Mouse (Mus musculus) layer of hippocampus, postnatal 14 days (tissue): ENCODE results near the gene 2310022A10Rik. TPM values are rescaled to one million over a fixed set of nuclear protein-coding genes. Genes with fewer than 3 reads are reported as not detected.

Experiments
- DNase-seq, 2 experiments: peaks; one replicate each; pipeline ENCODE4 v3.0.0; 2021 to 2022; ENCODE audit warnings: low spot score in 2 of 2, mixed read lengths in 1 of 2
- total RNA-seq, 2 experiments: library from RNA; stranded (reverse); gene quantifications; 2 replicates each; pipeline ENCODE4 v1.2.3; 2021

Gene 2310022A10Rik
- total RNA-seq, 2 experiments from 2014 or later, result 20.8 to 21.4 TPM

- DNase-seq, result no peak
Observed at GRCm38 (mm10) chr7:27590088-27590487, 37.1 kb downstream of the 2310022A10Rik start.

GRCm38 (mm10) chr7:27590566-27591213 is 37.7 kb downstream of the 2310022A10Rik start:
- no peak for DNase-seq

DNA sequence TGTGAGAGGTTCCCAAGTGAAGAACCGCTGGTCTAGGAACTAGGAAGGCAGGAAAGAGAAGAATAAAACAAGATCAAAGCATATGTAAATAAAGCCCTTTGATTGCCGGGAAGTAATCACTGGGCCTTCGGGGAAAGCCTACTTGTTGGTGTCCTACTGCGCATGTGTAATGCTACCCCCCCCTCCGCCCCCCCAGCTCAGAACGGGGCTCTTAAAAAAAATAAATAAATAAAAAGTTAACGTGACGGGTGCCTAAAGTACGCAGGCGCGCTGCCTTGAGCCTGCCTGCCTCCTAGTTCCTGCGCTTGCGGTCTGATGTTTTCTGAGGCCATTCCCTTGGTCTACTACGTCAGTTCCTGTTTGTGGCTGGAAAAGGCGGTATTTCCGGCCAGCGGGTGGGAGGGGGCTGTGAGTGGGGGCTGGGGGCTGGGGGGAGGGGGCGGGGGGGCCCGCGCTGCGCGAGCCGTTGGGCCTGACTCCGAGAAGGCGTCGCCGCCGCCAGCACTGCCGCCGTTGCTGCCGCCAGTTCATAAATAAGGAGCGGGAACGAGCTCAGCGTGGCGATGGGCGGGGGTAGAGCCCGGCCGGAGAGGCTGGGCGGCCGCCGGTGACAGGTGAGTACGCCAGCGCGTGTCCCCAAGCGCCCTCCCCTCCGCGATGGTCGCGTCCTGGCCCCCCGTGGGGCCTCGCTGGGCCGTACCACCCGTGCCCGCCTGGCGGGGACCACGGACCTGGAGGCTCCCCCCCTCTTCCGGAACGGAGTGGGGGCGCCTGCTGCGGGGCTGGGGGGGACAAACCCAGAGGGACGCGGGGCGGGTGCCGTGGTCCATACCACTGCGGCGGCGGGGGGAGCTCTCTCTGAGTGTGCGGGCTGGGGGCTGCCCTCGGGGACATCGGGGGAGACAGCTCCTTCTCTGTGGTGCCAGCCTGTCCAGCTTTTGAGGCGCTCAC is 38.5 kb downstream of the 2310022A10Rik start, which contains the start of gene Akt2:
Akt2 (plus strand) TSS at position 287 of the 951 bp plus-strand sequence.
- DNase-seq, result peak; percentile 94 to 98

DNA sequence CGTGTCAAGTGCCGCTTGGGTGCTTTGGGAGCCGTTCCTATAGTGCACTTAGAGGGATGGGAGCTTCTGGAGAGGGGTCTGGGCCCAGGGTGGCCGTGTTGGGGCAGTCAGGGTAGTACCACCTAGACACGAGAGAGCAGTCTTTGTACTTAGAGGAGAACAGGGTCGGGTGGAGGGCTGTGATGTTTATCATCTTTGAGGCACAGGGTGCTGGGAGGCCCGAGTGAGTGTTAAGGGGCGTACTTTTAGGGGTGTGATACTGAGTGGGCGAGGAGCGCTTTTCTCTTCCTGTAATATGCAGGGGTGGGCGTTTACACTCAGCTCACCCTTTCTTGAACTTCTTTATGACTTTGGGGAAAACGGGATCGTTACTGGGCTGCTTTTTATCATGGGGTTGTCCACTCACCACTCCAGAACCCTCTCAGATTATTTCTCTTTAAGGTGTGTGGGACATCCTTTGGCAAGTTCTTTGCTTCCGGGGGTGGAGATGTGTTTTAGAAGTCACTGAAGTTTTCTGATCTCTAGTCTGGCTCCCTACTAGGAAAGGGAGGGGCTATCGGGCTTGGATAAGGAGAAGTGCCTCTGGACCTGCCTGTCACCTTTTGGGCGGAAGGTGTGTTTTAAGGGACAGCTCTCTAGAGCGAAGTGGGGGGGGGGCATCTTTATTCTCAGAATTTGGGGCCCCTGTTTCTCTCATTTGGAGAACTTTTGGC is 39.3 kb downstream of the 2310022A10Rik start:
- no peak for DNase-seq

DNA sequence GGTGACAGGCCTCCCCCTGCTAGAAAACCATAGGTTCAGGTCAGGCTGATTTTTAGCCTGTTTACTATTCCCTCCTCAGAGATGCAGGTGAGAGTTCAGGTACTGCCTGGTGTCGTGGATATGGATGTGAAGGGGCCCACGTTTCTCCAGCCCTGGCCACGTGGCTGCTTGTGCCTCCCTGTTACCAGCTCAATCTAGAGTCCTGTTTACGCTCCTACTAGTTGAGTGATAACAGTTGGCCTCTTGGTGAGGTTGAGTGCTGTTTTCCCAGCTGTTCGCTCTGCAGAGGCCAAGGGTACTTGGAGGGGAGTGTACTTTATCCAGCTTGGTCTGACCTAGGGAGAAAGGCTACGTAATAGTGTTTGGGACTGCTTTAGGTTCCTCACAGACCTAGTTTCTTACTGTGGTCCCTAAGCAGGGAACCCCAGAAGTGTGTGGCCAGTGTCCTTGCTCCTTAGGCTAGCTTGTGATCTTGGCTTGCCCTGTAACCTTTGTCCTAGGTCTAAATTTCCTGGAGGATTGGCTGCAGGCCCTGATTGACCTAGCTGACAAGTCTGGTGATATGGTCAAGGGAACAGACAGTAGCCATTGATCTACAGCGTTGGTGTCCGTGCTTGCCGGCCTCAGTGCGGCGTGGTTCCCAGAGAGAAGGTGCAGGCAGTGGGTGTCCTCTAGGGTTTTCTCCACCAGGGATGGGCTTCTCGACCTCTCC is 40.1 kb downstream of the 2310022A10Rik start:
- DNase-seq, result no peak

GRCm38 (mm10) chr7:27596586-27597503 is 43.8 kb downstream of the 2310022A10Rik start:
- DNase-seq, result no peak

- DNase-seq, result no peak
Observed at GRCm38 (mm10) chr7:27598053-27598452, 45.0 kb downstream of the 2310022A10Rik start.

DNA sequence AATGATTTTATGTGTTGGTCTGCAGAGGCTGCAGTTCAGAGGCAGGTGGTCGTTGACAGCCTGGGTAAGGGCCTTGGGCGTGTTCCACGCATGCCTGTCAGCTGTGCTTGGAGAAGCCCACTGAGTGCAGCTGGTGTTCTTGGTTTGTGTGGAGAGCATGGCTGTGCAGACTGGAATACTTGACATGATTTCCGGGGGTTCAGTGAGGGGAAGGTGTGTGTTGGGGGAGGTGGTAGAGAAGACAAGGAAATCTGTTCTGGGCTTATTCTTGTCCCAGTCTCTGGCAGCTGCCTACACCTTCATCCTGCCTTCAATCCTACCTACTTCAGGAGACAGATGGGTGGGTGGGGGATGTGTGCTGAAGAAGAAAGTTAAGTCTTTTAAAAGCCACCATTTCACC is 48.6 kb downstream of the 2310022A10Rik start:
- DNase-seq, result peak; percentile 59 to 65

- DNase-seq, result no peak
Observed at GRCm38 (mm10) chr7:27602161-27602560, 49.1 kb downstream of the 2310022A10Rik start.

DNA sequence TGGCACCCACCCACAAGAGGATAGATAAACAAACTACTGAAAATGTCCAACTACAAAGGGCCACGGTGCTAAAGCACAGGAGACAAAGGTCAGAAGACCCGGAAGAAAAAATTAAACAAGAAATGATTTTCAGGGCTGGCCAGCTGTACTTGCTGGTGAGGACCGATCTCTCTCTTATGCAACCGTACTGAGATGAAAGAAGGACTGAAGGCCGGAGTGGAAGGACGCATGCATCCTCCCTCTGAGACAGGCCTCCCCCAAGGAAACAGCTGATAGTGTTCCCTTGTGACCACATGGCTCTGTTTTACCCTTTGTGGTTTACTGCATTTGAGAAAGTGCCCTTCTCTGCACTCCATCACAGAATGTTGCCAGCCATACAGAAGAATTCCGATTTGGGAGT is 49.8 kb downstream of the 2310022A10Rik start:
- no peak for DNase-seq

DNA sequence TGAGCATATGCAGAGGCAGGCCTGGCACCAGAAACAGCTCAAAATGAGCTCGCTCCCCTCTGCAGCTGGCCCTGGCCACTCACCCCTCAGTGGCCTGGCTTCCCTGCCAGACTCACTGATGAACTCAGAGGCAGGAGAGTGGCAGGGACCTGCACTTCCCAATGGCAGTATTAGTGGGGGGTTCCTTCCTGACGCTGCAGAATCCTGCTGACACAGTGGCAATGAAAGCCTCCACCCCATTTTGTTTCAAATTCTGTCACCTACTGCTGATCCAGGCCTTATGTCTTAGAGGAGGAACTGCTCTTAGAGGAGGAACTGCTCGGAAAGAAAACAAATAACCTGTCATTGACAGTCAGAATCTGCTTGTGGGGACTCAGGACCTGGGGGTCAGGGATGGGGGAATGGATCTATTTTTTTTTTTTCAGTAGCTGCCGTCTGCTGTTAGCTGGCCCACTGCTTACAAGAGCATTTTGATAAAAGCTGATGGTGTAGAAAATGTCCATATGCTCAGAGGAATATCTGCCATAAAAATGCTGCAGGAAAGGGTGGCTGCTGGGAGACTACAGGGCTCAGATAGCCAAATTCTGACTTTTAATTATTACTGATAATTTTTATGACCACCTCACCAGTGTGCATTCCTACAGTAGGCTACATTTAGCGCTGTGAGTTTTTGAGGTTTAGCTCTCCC is 51.8 kb downstream of the 2310022A10Rik start:
- no peak for DNase-seq

DNA sequence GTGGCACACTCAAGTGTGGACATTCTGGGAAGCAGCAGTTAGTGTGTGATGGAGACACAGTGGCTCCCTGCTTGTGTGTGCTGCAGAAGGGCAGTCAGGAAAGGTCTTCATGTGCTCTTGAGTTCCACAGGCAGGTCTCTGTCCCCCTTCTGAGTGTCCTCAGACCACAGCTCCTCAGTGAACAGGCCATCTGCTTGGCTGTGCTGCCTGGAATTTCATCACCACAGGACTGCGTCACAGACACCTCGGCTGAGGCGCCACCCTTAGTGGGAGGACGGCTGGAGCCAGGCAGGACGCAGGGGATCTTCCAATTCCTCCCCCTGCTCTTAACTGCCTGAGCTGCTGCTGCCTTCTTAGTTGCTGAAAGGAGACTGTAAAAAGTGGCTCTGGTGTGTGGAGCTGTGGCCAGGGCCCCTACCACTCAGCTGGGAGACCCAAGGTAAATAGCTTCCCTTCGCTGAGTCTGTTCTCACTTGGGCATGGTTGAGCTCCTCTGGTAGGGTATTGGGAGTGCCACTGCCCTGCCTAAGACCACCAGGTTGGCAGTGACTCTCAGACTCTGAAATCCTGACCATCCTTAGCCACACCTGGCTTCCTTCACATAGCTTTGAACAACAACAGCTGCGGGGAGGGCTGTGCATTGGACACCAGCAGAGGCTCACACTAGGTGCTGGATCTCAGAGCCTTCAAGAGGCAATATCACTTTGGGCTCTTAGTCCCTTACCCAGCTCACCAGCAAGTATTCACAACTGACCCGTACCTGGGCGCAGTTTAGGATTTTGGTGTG is 52.7 kb downstream of the 2310022A10Rik start:
- no peak for DNase-seq

GRCm38 (mm10) chr7:27606481-27607254 is 53.6 kb downstream of the 2310022A10Rik start:
- no peak for DNase-seq

GRCm38 (mm10) chr7:27607580-27607979 is 54.5 kb downstream of the 2310022A10Rik start:
- peak in 1 of 2 experiments; percentile 74 for DNase-seq

GRCm38 (mm10) chr7:27608130-27608529 is 55.1 kb downstream of the 2310022A10Rik start:
- DNase-seq, result no peak

DNA sequence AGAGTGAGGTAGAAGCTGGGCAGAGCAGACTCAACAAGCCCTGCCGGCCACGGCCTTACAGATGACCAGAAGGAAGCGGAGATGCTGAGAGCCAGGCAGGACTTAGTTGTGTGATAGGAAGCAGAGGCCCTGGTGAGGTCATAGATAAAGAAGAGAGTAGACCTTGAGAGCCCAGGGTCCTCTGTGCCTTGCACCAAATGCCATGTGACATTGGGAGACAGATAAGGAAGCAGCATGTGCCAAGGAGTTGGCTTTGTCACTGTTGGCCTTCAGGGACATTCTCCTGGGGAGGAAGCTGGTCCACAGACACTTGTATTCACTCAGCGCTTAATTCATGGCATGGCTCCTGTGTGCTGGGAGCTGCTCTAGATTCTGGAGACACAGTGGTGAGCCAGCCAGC is 56.3 kb downstream of the 2310022A10Rik start:
- DNase-seq, result no peak

- DNase-seq, result no peak
Observed at GRCm38 (mm10) chr7:27609688-27610087, 56.7 kb downstream of the 2310022A10Rik start.

DNA sequence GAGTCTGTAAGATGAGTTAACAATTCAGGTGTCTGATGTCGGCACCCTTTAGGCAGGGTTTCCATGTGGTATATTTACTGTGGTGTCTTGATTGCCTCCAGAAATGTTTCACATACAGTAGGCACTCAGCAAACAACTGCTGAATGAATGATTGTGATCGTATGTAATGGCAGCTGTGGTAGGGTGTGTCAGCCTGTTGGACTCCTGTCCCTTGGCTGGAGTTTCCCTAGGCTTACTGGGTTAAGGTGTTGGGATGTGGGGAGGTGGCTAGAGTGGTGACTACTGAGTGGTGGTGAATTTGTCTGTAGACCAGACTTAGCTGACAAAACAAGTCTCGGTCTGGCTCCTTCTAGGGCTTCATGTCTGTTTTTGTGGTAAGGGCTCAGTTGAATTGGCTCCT is 57.3 kb downstream of the 2310022A10Rik start:
- no peak for DNase-seq
